Mouse (Mus musculus) lung, embryonic 14.5 days (tissue): ENCODE results near the gene Stpg1. TPM values are rescaled to one million over a fixed set of nuclear protein-coding genes. Genes with fewer than 3 reads are reported as not detected.
A peak's percentile ranks its signal among the peaks of the same experiment; 100 is the strongest.

Source experiments
- ATAC-seq: fragments of 200-750 bp; cut with Nextera tagmentation; 2 replicates; pipeline ENCODE4 v1.8.0; 2017; ENCODE audit warnings: mild to moderate bottlenecking, moderate TSS enrichment, moderate library complexity; ENCODE audit not compliant: insufficient read depth
- DNase-seq: peaks from one replicate; pipeline ENCODE4 v3.0.0-alpha.2; 2015
- H3K27ac ChIP-seq: fragments of 300-500 bp; sonication (generic); 2 replicates; pipeline ENCODE4 v1.5.1; 2014; ENCODE audit warnings: low read depth, mild to moderate bottlenecking, moderate library complexity
- H3K27me3 ChIP-seq: fragments of 300-500 bp; sonication (generic); 2 replicates; pipeline ENCODE4 v1.6.1; 2014; ENCODE audit warnings: low read length, control low read depth; ENCODE audit not compliant: insufficient read depth
- H3K36me3 ChIP-seq: fragments of 300-500 bp; sonication (generic); 2 replicates; pipeline ENCODE4 v1.6.1; 2014; ENCODE audit warnings: control low read depth; ENCODE audit not compliant: insufficient read depth
- H3K4me1 ChIP-seq: fragments of 300-500 bp; sonication (generic); 2 replicates; pipeline ENCODE4 v1.6.1; 2014; ENCODE audit warnings: antibody characterized with exemption, control low read depth; ENCODE audit not compliant: insufficient read depth
- H3K4me2 ChIP-seq: fragments of 300-500 bp; sonication (generic); 2 replicates; pipeline ENCODE4 v1.6.1; 2014; ENCODE audit warnings: mild to moderate bottlenecking
- H3K4me3 ChIP-seq: fragments of 300-500 bp; sonication (generic); 2 replicates; pipeline ENCODE4 v1.5.1; 2014; ENCODE audit warnings: low read depth, low read length
- H3K9ac ChIP-seq: fragments of 300-500 bp; sonication (generic); 2 replicates; pipeline ENCODE4 v1.6.1; 2014
- H3K9me3 ChIP-seq: fragments of 300-500 bp; sonication (generic); 2 replicates; pipeline ENCODE4 v1.6.1; 2016; ENCODE audit warnings: low read depth, low read length, control low read depth
- CTCF ChIP-seq: IDR thresholded peaks from 2 replicates; pipeline ENCODE4 v1.5.1; 2016; ENCODE audit warnings: antibody characterized with exemption, low read depth
- WGBS: fragments of 180-500 bp; shearing (Covaris S2); extraction: QIAGEN DNeasy Blood & Tissue Kit; methylation state at CpG from one replicate; pipeline ENCODE4 v1.1.7; 2014; 5-methylcytosine and 5-hydroxymethylcytosine counted together
- polyA plus RNA-seq: library from polyadenylated mRNA; unstranded; fragments of >200 nt; fragmentation: Nextera tagmentation; extraction: Ambion mirVana; gene quantifications from 2 replicates; pipeline ENCODE4 v1.2.1, GENCODE M21; 2014

The Stpg1 gene
- polyA plus RNA-seq, 1 experiment from 2014 or later = 0.29 TPM

DNA sequence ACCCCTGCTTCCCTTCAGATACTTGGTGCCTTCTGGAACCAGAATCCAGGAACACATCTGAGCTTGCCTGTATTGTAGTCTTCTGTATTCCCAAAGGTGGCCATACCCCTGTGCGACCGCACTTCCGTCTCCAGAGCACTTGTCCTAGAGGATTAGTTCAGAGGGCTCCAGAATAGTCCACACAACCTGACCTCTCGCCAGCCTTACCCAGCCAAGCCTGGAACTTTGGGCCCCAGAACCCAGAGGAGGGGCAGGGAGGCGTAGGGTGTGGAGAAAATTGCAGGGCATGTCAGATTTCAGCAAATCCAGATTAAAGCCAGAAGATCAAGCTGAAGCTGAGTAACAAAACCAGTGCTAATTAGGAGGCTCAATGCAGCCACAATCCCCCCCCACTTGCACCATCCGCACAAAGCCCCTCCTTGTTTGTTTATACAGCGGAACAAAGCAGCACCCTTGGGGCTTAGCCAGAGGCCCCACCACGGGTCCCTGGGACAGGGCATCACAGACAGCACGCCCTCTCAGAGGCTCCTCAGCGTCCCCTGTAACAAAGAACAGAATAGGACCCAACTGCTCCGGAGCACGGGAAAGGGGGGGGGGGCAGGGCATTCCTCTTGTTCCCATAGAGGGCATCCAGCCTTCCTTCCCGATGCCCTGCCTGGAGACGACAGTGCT, 31.6 kb downstream of the Stpg1 start:
- Histone ChIP-seq H3K36me3 (no peaks in the 10 kb centered on the region), H3K27ac (no peak overlapping the region), H3K4me1 (no peaks in the 10 kb centered on the region), H3K4me3 (no peak overlapping the region), H3K27me3 (no peaks in the 10 kb centered on the region), H3K4me2 (no peak overlapping the region), H3K9ac (no peak overlapping the region), H3K9me3 (no peaks in the 10 kb centered on the region)
- no peak for TF ChIP-seq CTCF
- WGBS = 36% methylated on average over 14 of the region's 14 CpGs
- DNase-seq (no peak), ATAC-seq (no peak)

DNA sequence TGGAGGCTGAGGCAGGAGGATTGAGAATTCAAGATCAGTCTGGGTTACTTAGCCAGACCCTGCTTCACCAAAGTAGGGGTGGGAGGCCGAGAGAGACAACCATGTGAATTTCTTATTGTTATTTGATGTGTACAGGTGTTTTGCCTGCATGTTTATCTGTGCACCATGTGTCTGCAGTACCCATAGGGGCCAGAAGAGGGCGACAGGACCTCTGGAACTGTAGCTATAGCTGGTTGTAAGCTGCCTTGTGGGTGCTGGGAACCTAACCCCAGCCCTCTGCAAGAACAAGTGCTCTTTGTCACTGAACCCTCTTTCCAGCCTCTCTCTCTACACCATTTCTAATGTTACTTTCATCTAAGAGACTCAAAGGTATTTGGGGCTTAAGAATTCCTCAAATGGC, 35.7 kb downstream of the Stpg1 start:
- H3K36me3 ChIP-seq = no peaks in the 10 kb centered on the region
- no peak overlapping the region for H3K4me3 ChIP-seq
- no peaks in the 10 kb centered on the region for H3K27me3 ChIP-seq
- 54% methylated on average over 2 of the region's 2 CpGs for WGBS
- no peak overlapping the region for H3K27ac ChIP-seq
- ATAC-seq (no peak), DNase-seq (no peak)
- H3K4me2 ChIP-seq = no peak overlapping the region
- no peaks in the 10 kb centered on the region for H3K4me1 ChIP-seq
- no peak overlapping the region for H3K9ac ChIP-seq
- H3K9me3 ChIP-seq = no peaks in the 10 kb centered on the region
- peak; percentile 35 for TF ChIP-seq CTCF

DNA sequence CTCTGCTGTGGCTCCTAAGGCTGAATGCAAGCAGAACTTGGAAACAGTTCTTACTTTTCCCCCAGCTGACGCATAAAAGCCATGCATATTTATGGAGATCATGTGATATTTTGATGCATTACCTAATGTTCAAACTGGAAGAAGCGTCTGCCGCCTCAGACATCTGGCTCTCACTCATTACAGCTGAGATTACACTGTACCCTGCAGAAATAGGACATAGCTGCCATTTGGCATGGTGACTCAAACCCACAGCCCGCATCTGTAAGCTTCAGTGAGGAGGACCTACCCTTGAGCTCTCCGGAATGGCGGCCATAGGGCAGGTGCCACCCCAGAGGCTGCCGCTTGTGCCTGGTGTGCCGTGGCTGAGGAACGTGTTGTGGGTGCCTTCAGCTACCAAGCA, 36.6 kb downstream of the Stpg1 start:
- ATAC-seq (no peak), DNase-seq (no peak)
- Histone ChIP-seq H3K27ac (no peak overlapping the region), H3K9ac (no peak overlapping the region), H3K4me1 (no peaks in the 10 kb centered on the region), H3K9me3 (no peaks in the 10 kb centered on the region), H3K36me3 (no peaks in the 10 kb centered on the region), H3K4me2 (no peak overlapping the region), H3K4me3 (no peak overlapping the region), H3K27me3 (no peaks in the 10 kb centered on the region)
- WGBS = 88% methylated on average over 9 of the region's 9 CpGs
- TF ChIP-seq CTCF = no peak

DNA sequence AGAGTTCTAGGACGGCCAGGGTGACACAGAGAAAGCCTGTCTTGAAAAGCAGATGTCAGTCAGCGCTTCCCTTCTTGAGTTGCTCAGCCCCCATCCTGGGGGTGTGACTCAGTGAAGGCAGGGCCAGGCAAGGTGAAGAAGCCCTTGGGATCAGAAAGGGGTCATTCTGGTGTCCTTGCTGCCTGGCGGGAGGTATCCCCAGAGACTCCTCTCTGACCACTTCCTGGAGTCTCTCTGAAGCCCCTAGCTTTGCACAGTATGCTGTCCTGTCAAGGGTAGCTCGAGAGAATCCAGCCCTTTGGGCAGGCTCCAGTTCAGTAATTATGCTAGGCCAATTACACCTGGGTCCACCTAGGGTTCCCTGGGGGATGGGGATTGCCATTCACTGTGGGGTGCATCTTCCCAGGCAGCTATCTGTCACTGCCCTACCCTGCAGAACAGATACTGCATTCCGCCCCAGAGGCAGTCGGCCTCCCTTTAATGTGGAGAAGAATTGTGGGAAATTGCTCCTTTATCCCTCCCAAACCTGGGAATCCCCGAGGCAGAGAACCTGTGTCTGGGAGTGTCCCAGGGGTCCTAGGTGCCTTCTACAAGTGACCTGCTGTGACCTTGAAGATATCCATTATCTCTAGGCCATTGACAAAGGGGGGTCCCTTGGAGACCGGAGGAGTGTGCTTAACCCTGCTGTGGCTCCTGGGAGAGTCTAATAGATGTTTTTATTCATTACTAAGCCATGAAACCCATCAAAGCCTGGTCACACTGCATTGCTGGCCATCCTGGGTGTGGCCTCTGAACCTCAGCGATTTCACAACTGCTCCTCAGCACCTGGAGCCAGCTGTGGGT, 37.4 kb downstream of the Stpg1 start:
- 52% methylated on average over 9 of the region's 9 CpGs for WGBS
- Histone ChIP-seq H3K27me3 (no peaks in the 10 kb centered on the region), H3K27ac (no peak overlapping the region), H3K36me3 (no peaks in the 10 kb centered on the region), H3K9ac (no peak overlapping the region), H3K4me2 (no peak overlapping the region), H3K9me3 (no peaks in the 10 kb centered on the region), H3K4me1 (no peaks in the 10 kb centered on the region), H3K4me3 (no peak overlapping the region)
- no peak for TF ChIP-seq CTCF
- ATAC-seq (no peak), DNase-seq (no peak)

DNA sequence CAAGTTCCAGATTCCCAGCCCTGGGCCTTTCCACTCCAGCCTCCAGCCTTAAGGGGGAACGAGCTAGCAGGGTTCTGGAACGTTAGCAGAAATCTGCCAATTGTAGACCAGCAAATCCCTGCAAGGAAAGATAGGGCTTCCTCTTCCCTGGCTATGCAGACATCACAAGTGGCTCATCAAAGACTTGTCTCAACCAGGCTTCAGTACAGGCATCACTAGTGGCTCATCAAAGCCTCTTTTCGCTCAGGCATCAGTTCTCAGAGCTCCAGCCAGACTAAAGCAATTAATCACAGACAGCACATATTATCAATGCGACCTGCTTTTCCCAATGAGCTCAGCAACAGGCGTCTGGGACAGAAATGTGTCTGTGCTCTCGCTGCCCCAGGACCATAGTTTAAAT, 38.4 kb downstream of the Stpg1 start:
- WGBS = 53% methylated on average over 6 of the region's 6 CpGs
- TF ChIP-seq CTCF = no peak
- no peak for ATAC-seq

DNA sequence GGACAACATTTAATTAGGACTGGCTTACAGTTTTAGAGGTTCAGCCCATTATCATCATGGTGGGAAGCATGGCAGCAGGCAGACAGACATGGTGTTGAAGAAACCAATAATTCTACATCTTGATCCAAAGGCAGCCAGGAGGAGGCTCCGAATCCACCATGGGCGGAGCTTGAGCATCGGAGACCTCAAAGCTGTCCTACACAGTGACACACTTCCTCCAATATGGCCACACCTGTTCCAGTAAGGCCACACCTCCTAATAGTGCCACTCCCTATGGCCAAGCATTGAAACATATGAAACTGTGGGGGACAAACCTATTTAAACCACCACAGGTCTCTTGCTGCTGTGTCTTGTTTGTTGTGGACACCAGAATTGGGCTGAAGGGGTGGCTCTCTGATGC, 40.4 kb downstream of the Stpg1 start:
- Histone ChIP-seq H3K27ac (no peak overlapping the region), H3K4me1 (no peaks in the 10 kb centered on the region), H3K4me2 (no peak overlapping the region), H3K9me3 (no peaks in the 10 kb centered on the region), H3K27me3 (no peaks in the 10 kb centered on the region), H3K9ac (no peak overlapping the region), H3K4me3 (no peak overlapping the region), H3K36me3 (no peaks in the 10 kb centered on the region)
- ATAC-seq (no peak), DNase-seq (no peak)
- 93% methylated on average over 3 of the region's 3 CpGs for WGBS
- TF ChIP-seq CTCF = no peak

More for the DNA sequence above, 38.4 kb downstream of the Stpg1 start:
- no peak overlapping the region for H3K4me3 ChIP-seq
- H3K27ac ChIP-seq = no peak overlapping the region
- no peak overlapping the region for H3K4me2 ChIP-seq
- H3K36me3 ChIP-seq = no peaks in the 10 kb centered on the region
- no peaks in the 10 kb centered on the region for H3K27me3 ChIP-seq
- no peaks in the 10 kb centered on the region for H3K9me3 ChIP-seq
- H3K9ac ChIP-seq = no peak overlapping the region
- H3K4me1 ChIP-seq = no peaks in the 10 kb centered on the region
- no peak for DNase-seq

DNA sequence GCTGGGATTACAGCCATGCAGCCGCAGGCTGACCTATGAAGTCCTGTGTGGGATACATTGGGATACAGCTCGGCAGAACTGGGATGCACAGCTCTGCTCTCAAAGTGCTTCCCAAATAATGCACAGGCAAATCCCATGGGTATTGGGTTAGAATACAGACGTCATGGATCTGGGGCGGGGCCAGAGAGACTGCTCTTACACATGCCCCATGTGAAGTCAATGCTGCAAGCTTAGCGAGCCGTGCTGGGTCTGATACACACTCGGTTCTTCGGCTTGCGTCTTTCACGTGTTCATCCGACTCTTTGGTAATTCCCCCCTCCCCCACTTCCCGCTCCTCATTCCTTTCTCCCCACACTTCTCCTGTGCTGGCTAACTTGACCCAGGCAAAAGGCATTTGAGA, 44.5 kb downstream of the Stpg1 start:
- Histone ChIP-seq H3K9ac (no peak overlapping the region), H3K27me3 (no peaks in the 10 kb centered on the region), H3K4me3 (no peak overlapping the region), H3K9me3 (no peaks in the 10 kb centered on the region), H3K4me2 (no peak overlapping the region), H3K36me3 (no peaks in the 10 kb centered on the region), H3K27ac (no peak overlapping the region), H3K4me1 (no peaks in the 10 kb centered on the region)
- DNase-seq = no peak
- ATAC-seq = no peak
- 80% methylated on average over 12 of the region's 12 CpGs for WGBS
- TF ChIP-seq CTCF = no peak
